ENCODE assay signal across 31 mouse cellular contexts in genomic region chr9:73697103-73697502, GRCm38 (mm10).
"Had no signal": no experiment of that assay in that cellular context is flagged by ENCODE, and none has a peak within 500 bp of the region (broad histone marks: within the 10 kb centered on the region; RNA-seq: fewer than 3 reads in every experiment).

No protein-coding gene starts in this region.

- DNase-seq: left cerebral cortex, postnatal 4 days; liver; liver, embryonic 13.5 days; liver, postnatal 0 days; lung, adult 18-20 months; lung, adult 2 months; lung, embryonic 14.5 days; lung, postnatal 10 days; lung, postnatal 14 days; lung, postnatal 36 days; lung, postnatal 4 days; midbrain, embryonic 14.5 days had no signal

- H3K4me1 ChIP-seq: limb, embryonic 10.5 days; limb, embryonic 12.5 days; limb, embryonic 13.5 days; limb, embryonic 15.5 days; liver, embryonic 12.5 days; liver, embryonic 13.5 days; liver, embryonic 15.5 days; lung, embryonic 15.5 days; megakaryocyte, embryonic 14.5 days; midbrain, embryonic 12.5 days; midbrain, embryonic 13.5 days; midbrain, embryonic 15.5 days had no signal

- H3K27me3 ChIP-seq: limb, embryonic 12.5 days; limb, embryonic 13.5 days; limb, embryonic 15.5 days; liver, embryonic 12.5 days; liver, embryonic 13.5 days; liver, embryonic 15.5 days; lung, embryonic 15.5 days; megakaryocyte, embryonic 14.5 days; midbrain, embryonic 12.5 days; midbrain, embryonic 13.5 days; midbrain, embryonic 15.5 days had no signal

- H3K9ac ChIP-seq: limb, embryonic 12.5 days; limb, embryonic 13.5 days; limb, embryonic 15.5 days; liver, embryonic 12.5 days; liver, embryonic 13.5 days; liver, embryonic 14.5 days; liver, embryonic 15.5 days; liver, postnatal 0 days; lung, embryonic 14.5 days; lung, embryonic 15.5 days; midbrain, embryonic 12.5 days; midbrain, embryonic 13.5 days; midbrain, embryonic 15.5 days had no signal

- H3K4me3 ChIP-seq: limb, embryonic 10.5 days; limb, embryonic 12.5 days; limb, embryonic 13.5 days; limb, embryonic 15.5 days; liver, embryonic 12.5 days; liver, embryonic 13.5 days; liver, embryonic 15.5 days; lung, embryonic 15.5 days; megakaryocyte, embryonic 14.5 days; midbrain, embryonic 10.5 days; midbrain, embryonic 12.5 days; midbrain, embryonic 13.5 days; midbrain, embryonic 15.5 days; myocyte had no signal

- H3K27ac ChIP-seq: limb, embryonic 10.5 days; limb, embryonic 12.5 days; limb, embryonic 13.5 days; limb, embryonic 15.5 days; liver, embryonic 12.5 days; liver, embryonic 13.5 days; liver, embryonic 14.5 days; liver, embryonic 15.5 days; lung, embryonic 15.5 days; macrophage; midbrain, embryonic 10.5 days; midbrain, embryonic 12.5 days; midbrain, embryonic 13.5 days; midbrain, embryonic 15.5 days had no signal

- H3K4me2 ChIP-seq: limb, embryonic 12.5 days; limb, embryonic 13.5 days; limb, embryonic 15.5 days; liver, embryonic 11.5 days; liver, embryonic 12.5 days; liver, embryonic 13.5 days; liver, embryonic 15.5 days; lung, embryonic 14.5 days; lung, embryonic 15.5 days; midbrain, embryonic 11.5 days; midbrain, embryonic 12.5 days; midbrain, embryonic 13.5 days; midbrain, embryonic 15.5 days had no signal

- H3K9me3 ChIP-seq: limb, embryonic 10.5 days; limb, embryonic 12.5 days; limb, embryonic 13.5 days; limb, embryonic 15.5 days; liver, embryonic 12.5 days; liver, embryonic 13.5 days; liver, embryonic 15.5 days; lung, embryonic 15.5 days; megakaryocyte, embryonic 14.5 days; midbrain, embryonic 10.5 days; midbrain, embryonic 12.5 days; midbrain, embryonic 13.5 days; midbrain, embryonic 15.5 days had no signal

- ATAC-seq: liver, embryonic 12.5 days; liver, postnatal 0 days; lung, postnatal 0 days; midbrain, embryonic 13.5 days; midbrain, embryonic 15.5 days; midbrain, embryonic 16.5 days had no signal

- H3K36me3 ChIP-seq: limb, embryonic 10.5 days; limb, embryonic 12.5 days; limb, embryonic 13.5 days; limb, embryonic 15.5 days; liver, embryonic 12.5 days; liver, embryonic 13.5 days; liver, embryonic 15.5 days; lung, embryonic 15.5 days; midbrain, embryonic 10.5 days; midbrain, embryonic 12.5 days; midbrain, embryonic 13.5 days; midbrain, embryonic 15.5 days had no signal
